Comparison of ENCODE assay signal across 15 mouse cellular contexts in the genomic region with DNA sequence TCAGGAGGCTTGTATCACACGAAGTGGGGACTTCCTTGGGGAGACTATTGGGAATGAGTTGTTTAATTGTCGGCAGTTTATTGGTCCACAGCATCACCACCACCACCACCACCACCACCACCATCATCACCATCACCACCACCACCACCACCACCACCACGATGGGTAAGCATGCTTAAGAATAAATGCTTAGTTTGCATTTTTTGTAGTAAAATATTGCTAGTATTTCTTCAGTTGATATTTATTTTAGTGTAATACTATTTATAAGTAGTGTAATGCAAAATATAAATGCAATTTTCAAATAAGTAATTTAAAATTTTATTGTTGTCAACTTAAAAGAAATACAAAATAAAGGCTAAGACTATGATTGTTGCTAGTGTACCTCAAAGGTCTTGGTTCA.
"Had no signal": no experiment of that assay in that cellular context is flagged by ENCODE, and none has a peak within 500 bp of the region (broad histone marks: within the 10 kb centered on the region; RNA-seq: fewer than 3 reads in every experiment).

No protein-coding gene starts in this region.

- H3K4me2 ChIP-seq: neural tube, embryonic 15.5 days; stomach, embryonic 15.5 days had no signal

- H3K4me3 ChIP-seq: neural tube, embryonic 15.5 days; stomach, embryonic 15.5 days had no signal

- H3K27ac ChIP-seq: neural tube, embryonic 15.5 days; stomach, embryonic 15.5 days; stomach, postnatal 0 days had no signal

- H3K27me3 ChIP-seq: neural tube, embryonic 15.5 days; stomach, embryonic 15.5 days had no signal

- DNase-seq: retina, postnatal 1 day; right cerebral cortex, adult 18-20 months; right cerebral cortex, postnatal 14 days; right cerebral cortex, postnatal 25 days; right cerebral cortex, postnatal 4 days; spleen, adult 18-20 months; thymus, adult 18-20 months; thymus, adult 2 months; thymus, postnatal 14 days; thymus, postnatal 25 days; thymus, postnatal 36 days; thymus, postnatal 4 days had no signal

- H3K9me3 ChIP-seq: neural tube, embryonic 15.5 days; stomach, embryonic 15.5 days had no signal

- H3K4me1 ChIP-seq: neural tube, embryonic 15.5 days; stomach, embryonic 15.5 days had no signal

- H3K9ac ChIP-seq: neural tube, embryonic 15.5 days; stomach, embryonic 15.5 days had no signal
